Mouse (Mus musculus): Measurements from ENCODE around the gene Qk.

DNA sequence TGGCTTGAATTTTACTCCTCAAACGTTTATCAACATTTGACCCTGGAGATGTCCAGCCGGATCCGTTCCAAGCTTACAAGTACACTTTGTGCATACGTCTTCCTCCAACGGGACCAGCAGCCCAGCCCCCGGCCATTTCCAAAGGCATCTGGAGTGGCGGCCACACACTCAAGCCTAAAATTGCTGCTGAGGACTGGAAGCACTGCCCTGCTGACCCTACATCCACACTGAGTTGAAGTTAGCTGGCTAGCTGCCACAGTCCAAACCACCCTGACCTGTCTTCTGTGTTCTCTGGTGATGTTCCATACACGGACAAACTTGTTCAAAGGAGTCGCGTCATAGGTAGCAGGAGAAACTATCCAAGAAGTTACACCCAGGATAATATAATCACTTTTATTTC lies 18.6 kb upstream of the Qk start:
- no peak for TF ChIP-seq CTCF (conservative IDR thresholded peaks at IDR 0.05; ENCODE audit: low read length)
- no peak for TF ChIP-seq NANOG (IDR thresholded peaks at IDR 0.05; ENCODE audit: borderline replicate concordance, low read length)
- TF ChIP-seq POU5F1 (IDR thresholded peaks at IDR 0.05; ENCODE audit: borderline replicate concordance, low read length): no peak

Data from E14TG2a.4 (cell line).